Mouse (Mus musculus) thymus, adult 2 months (tissue): ENCODE results near the gene Rapgef5.

Experiments used
- CTCF ChIP-seq: fragments of 200-500 bp; IDR thresholded peaks from 2 replicates; pipeline ENCODE4 v1.5.1; 2012; ENCODE audit warnings: mild to moderate bottlenecking, control low read depth, low read length, moderate library complexity, borderline replicate concordance; ENCODE audit not compliant: control insufficient read depth, poor library complexity, insufficient read depth; ENCODE audit errors: extremely low read depth
- POLR2A ChIP-seq: fragments of 200-500 bp; IDR thresholded peaks from 2 replicates; pipeline ENCODE4 v1.6.1; 2012; ENCODE audit warnings: mild to moderate bottlenecking, low read length, control low read depth, moderate library complexity; ENCODE audit not compliant: control insufficient read depth, poor library complexity, insufficient read depth; ENCODE audit errors: extremely low read depth

DNA sequence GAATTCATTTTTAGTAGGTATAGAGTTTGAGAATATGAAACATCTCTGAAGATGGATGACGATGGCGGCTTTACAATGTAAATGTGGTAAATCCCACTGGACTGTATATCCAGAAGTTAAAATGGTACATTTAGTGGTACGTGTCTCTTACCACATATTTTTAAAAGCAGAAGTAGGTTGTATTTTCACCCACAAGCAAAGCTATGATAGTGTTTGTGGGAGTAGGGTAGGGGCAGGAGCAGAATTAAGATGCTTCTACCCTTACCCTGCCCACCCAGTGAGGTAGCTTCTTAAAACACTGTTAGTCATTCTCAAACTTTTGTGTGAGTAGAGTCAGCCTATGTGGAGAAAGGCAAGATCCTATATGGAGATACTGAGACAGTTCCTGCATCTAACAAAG lies 13.4 kb upstream of the Rapgef5 start:
- TF ChIP-seq POLR2A (no peak), CTCF (no peak)
